Mouse (Mus musculus): ENCODE data around the gene Olfr620. TPM values are rescaled to one million over a fixed set of nuclear protein-coding genes. Genes with fewer than 3 reads are reported as not detected.

The Olfr620 gene
- polyA plus RNA-seq (2015; fragmentation: Nextera tagmentation; extraction: Ambion mirVana): not detected in 2 replicates

GRCm38 (mm10) chr7:103612434-103612833 is at the start of gene Olfr620:
TSS of gene Olfr620 (minus strand) at chr7:103612534.
- DNase-seq (ENCODE audit: low spot score): no peak

- DNase-seq (ENCODE audit: low spot score): no peak
These were observed 31.7 kb upstream of the Olfr620 start for GRCm38 (mm10) chr7:103644070-103644469.

GRCm38 (mm10) chr7:103642602-103643001 is 30.3 kb upstream of the Olfr620 start, which contains the start of gene Olfr622:
TSS of gene Olfr622 (minus strand) at chr7:103642702.
- DNase-seq (ENCODE audit: low spot score): no peak

GRCm38 (mm10) chr7:103636795-103637194 is 24.5 kb upstream of the Olfr620 start:
- no peak for DNase-seq (ENCODE audit: low spot score)

- DNase-seq (ENCODE audit: low spot score): no peak
These were observed 4.9 kb downstream of the Olfr620 start for GRCm38 (mm10) chr7:103607425-103607824.

- no peak for DNase-seq (ENCODE audit: low spot score)
These were observed 12.1 kb downstream of the Olfr620 start, which contains the start of gene Olfr619 for GRCm38 (mm10) chr7:103600275-103600674. TSS of gene Olfr619 (plus strand) at chr7:103600575.

GRCm38 (mm10) chr7:103589803-103590202 is 22.5 kb downstream of the Olfr620 start, which contains the start of gene Olfr618:
TSS of gene Olfr618 (plus strand) at chr7:103590103.
- no peak for DNase-seq (ENCODE audit: low spot score)

GRCm38 (mm10) chr7:103572761-103573160 is 39.6 kb downstream of the Olfr620 start, which contains the start of gene Olfr617:
TSS of gene Olfr617 (plus strand) at chr7:103573061.
- no peak for DNase-seq (ENCODE audit: low spot score)

GRCm38 (mm10) chr7:103569043-103569442 is 43.3 kb downstream of the Olfr620 start, which contains the start of gene Olfr616:
TSS of gene Olfr616 (minus strand) at chr7:103569143.
- DNase-seq (ENCODE audit: low spot score): no peak

- DNase-seq (ENCODE audit: low spot score): no peak
These were observed 56.6 kb downstream of the Olfr620 start, which contains the start of gene Olfr615 for GRCm38 (mm10) chr7:103555779-103556178. TSS of gene Olfr615 (plus strand) at chr7:103556079.

Small RNAs within 50 kb of the gene (microRNA-seq; reads per million reads assigned to microRNA genes)
- gene Gm26506 (ENCODE audit: borderline number of aligned reads): not detected

Other genes starting within 250 kb of the Olfr620 start
- gene Olfr601, start 249.9 kb downstream of the Olfr620 start, polyA plus RNA-seq (2015; fragmentation: Nextera tagmentation; extraction: Ambion mirVana): not detected in 2 replicates
- not detected in 2 replicates for gene Olfr603, start 226.4 kb downstream of the Olfr620 start, polyA plus RNA-seq (2015; fragmentation: Nextera tagmentation; extraction: Ambion mirVana)
- gene Usp17lc, start 197.5 kb downstream of the Olfr620 start, polyA plus RNA-seq (2015; fragmentation: Nextera tagmentation; extraction: Ambion mirVana): not detected in 2 replicates
- gene Olfr605, start 167.1 kb downstream of the Olfr620 start, polyA plus RNA-seq (2015; fragmentation: Nextera tagmentation; extraction: Ambion mirVana): not detected in 2 replicates
- gene Olfr606, start 163.5 kb downstream of the Olfr620 start, polyA plus RNA-seq (2015; fragmentation: Nextera tagmentation; extraction: Ambion mirVana): not detected in 2 replicates
- gene Olfr607, start 148.4 kb downstream of the Olfr620 start, polyA plus RNA-seq (2015; fragmentation: Nextera tagmentation; extraction: Ambion mirVana): not detected in 2 replicates
- not detected in 2 replicates for gene Olfr608, start 142.7 kb downstream of the Olfr620 start, polyA plus RNA-seq (2015; fragmentation: Nextera tagmentation; extraction: Ambion mirVana)
- gene Olfr609, start 114.5 kb downstream of the Olfr620 start, polyA plus RNA-seq (2015; fragmentation: Nextera tagmentation; extraction: Ambion mirVana): not detected in 2 replicates
- gene Olfr610, start 100.4 kb downstream of the Olfr620 start, polyA plus RNA-seq (2015; fragmentation: Nextera tagmentation; extraction: Ambion mirVana): not detected in 2 replicates
- not detected in 2 replicates for gene Olfr611, start 91.7 kb downstream of the Olfr620 start, polyA plus RNA-seq (2015; fragmentation: Nextera tagmentation; extraction: Ambion mirVana)
- gene Olfr612, start 69.8 kb downstream of the Olfr620 start, polyA plus RNA-seq (2015; fragmentation: Nextera tagmentation; extraction: Ambion mirVana): not detected in 2 replicates
- not detected in 2 replicates for gene Olfr613, start 64.5 kb downstream of the Olfr620 start, polyA plus RNA-seq (2015; fragmentation: Nextera tagmentation; extraction: Ambion mirVana)
- not detected in 2 replicates for gene Olfr615, start 56.5 kb downstream of the Olfr620 start, polyA plus RNA-seq (2015; fragmentation: Nextera tagmentation; extraction: Ambion mirVana)
- gene Olfr616, start 43.4 kb downstream of the Olfr620 start, polyA plus RNA-seq (2015; fragmentation: Nextera tagmentation; extraction: Ambion mirVana): not detected in 2 replicates
- not detected in 2 replicates for gene Olfr617, start 39.5 kb downstream of the Olfr620 start, polyA plus RNA-seq (2015; fragmentation: Nextera tagmentation; extraction: Ambion mirVana)
- not detected in 2 replicates for gene Olfr618, start 22.4 kb downstream of the Olfr620 start, polyA plus RNA-seq (2015; fragmentation: Nextera tagmentation; extraction: Ambion mirVana)
- not detected in 2 replicates for gene Olfr619, start 12.0 kb downstream of the Olfr620 start, polyA plus RNA-seq (2015; fragmentation: Nextera tagmentation; extraction: Ambion mirVana)
- gene Olfr622, start 30.2 kb upstream of the Olfr620 start, polyA plus RNA-seq (2015; fragmentation: Nextera tagmentation; extraction: Ambion mirVana): not detected in 2 replicates
- gene Olfr623, start 51.2 kb upstream of the Olfr620 start, polyA plus RNA-seq (2015; fragmentation: Nextera tagmentation; extraction: Ambion mirVana): not detected in 2 replicates
- gene Olfr624, start 58.7 kb upstream of the Olfr620 start, polyA plus RNA-seq (2015; fragmentation: Nextera tagmentation; extraction: Ambion mirVana): not detected in 2 replicates
- not detected in 2 replicates for gene Olfr625-ps1, start 70.2 kb upstream of the Olfr620 start, polyA plus RNA-seq (2015; fragmentation: Nextera tagmentation; extraction: Ambion mirVana)
- gene Olfr243, start 102.1 kb upstream of the Olfr620 start, polyA plus RNA-seq (2015; fragmentation: Nextera tagmentation; extraction: Ambion mirVana): not detected in 2 replicates
- not detected in 2 replicates for gene Olfr628, start 117.8 kb upstream of the Olfr620 start, polyA plus RNA-seq (2015; fragmentation: Nextera tagmentation; extraction: Ambion mirVana)
- gene Olfr629, start 132.4 kb upstream of the Olfr620 start, polyA plus RNA-seq (2015; fragmentation: Nextera tagmentation; extraction: Ambion mirVana): not detected in 2 replicates
- gene Olfr630, start 144.8 kb upstream of the Olfr620 start, polyA plus RNA-seq (2015; fragmentation: Nextera tagmentation; extraction: Ambion mirVana): not detected in 2 replicates
- gene Olfr69, start 159.1 kb upstream of the Olfr620 start, polyA plus RNA-seq (2015; fragmentation: Nextera tagmentation; extraction: Ambion mirVana): not detected in 2 replicates
- gene Olfr68, start 167.2 kb upstream of the Olfr620 start, polyA plus RNA-seq (2015; fragmentation: Nextera tagmentation; extraction: Ambion mirVana): not detected in 2 replicates
- not detected in 2 replicates for gene Olfr67, start 179.3 kb upstream of the Olfr620 start, polyA plus RNA-seq (2015; fragmentation: Nextera tagmentation; extraction: Ambion mirVana)
- 224 and 268 TPM in 2 replicates for gene Hbb-bt, start 201.5 kb upstream of the Olfr620 start, polyA plus RNA-seq (2015; fragmentation: Nextera tagmentation; extraction: Ambion mirVana)
- 1,063 and 1,204 TPM in 2 replicates for gene Hbb-bs, start 215.6 kb upstream of the Olfr620 start, polyA plus RNA-seq (2015; fragmentation: Nextera tagmentation; extraction: Ambion mirVana)
- not detected in 2 replicates for gene Hbb-bh2, start 228.0 kb upstream of the Olfr620 start, polyA plus RNA-seq (2015; fragmentation: Nextera tagmentation; extraction: Ambion mirVana)
- gene Hbb-bh1, start 230.6 kb upstream of the Olfr620 start, polyA plus RNA-seq (2015; fragmentation: Nextera tagmentation; extraction: Ambion mirVana): 0.88 and 1.3 TPM in 2 replicates
- 2.1 and 2.6 TPM in 2 replicates for gene Hbb-y, start 240.7 kb upstream of the Olfr620 start, polyA plus RNA-seq (2015; fragmentation: Nextera tagmentation; extraction: Ambion mirVana)

All from thymus, postnatal 0 days (tissue).